Mouse (Mus musculus) heart, adult 2 months (tissue): ENCODE results near the gene Lhpp. TPM values are rescaled to one million over a fixed set of nuclear protein-coding genes. Genes with fewer than 3 reads are reported as not detected.
A peak's percentile ranks its signal among the peaks of the same experiment; 100 is the strongest.

Experiments used
- DNase-seq, 2 experiments: peaks; one replicate each; pipeline ENCODE4 v3.0.0; 2021
- H3K27ac ChIP-seq: fragments of 200-600 bp; 2 replicates; pipeline ENCODE4 v1.8.1; 2022
- H3K27me3 ChIP-seq: fragments of 200-500 bp; 2 replicates; pipeline ENCODE4 v1.6.1; 2012; ENCODE audit warnings: mild to moderate bottlenecking, low read length, inconsistent platforms, mixed read lengths; ENCODE audit not compliant: control insufficient read depth, insufficient read depth
- H3K36me3 ChIP-seq: fragments of 200-500 bp; 2 replicates; pipeline ENCODE4 v1.6.1; 2012; ENCODE audit warnings: low read length, inconsistent platforms; ENCODE audit not compliant: control insufficient read depth, insufficient read depth
- H3K4me1 ChIP-seq: fragments of 200-500 bp; 2 replicates; pipeline ENCODE4 v1.6.1; 2011; ENCODE audit warnings: low read length; ENCODE audit not compliant: control insufficient read depth, insufficient read depth
- H3K4me3 ChIP-seq: fragments of 200-600 bp; 2 replicates; pipeline ENCODE4 v1.8.1; 2022
- H3K79me2 ChIP-seq: fragments of 200-500 bp; replicated peaks from 2 replicates; pipeline ENCODE4 v1.6.1; 2012; ENCODE audit warnings: mild to moderate bottlenecking, inconsistent platforms, low read length, moderate library complexity, mixed read lengths; ENCODE audit not compliant: control insufficient read depth, insufficient read depth
- H3K9ac ChIP-seq: fragments of 200-500 bp; 2 replicates; pipeline ENCODE4 v1.6.1; 2012; ENCODE audit warnings: low read depth, mild to moderate bottlenecking, control low read depth, inconsistent platforms, low read length, mixed read lengths
- CTCF ChIP-seq: fragments of 200-600 bp; IDR thresholded peaks from 2 replicates; pipeline ENCODE4 v1.8.1; 2022; ENCODE audit warnings: antibody characterized with exemption, mild to moderate bottlenecking, moderate library complexity
- EP300 ChIP-seq: fragments of 200-500 bp; IDR thresholded peaks from 2 replicates; pipeline ENCODE4 v1.6.1; 2011; ENCODE audit warnings: low read depth, low read length, control low read depth; ENCODE audit not compliant: insufficient read depth
- POLR2A ChIP-seq: fragments of 200-500 bp; IDR thresholded peaks from 2 replicates; pipeline ENCODE4 v1.6.1; 2011; ENCODE audit warnings: mild to moderate bottlenecking, low read depth, low read length, control low read depth; ENCODE audit not compliant: insufficient read depth
- WGBS: fragments of 180-500 bp; shearing (Covaris S2); methylation state at CpG from one replicate; pipeline ENCODE4 v1.1.7; 2018; 5-methylcytosine and 5-hydroxymethylcytosine counted together
- intact Hi-C: fragments of 180-260 bp; cut with DNase I; formaldehyde crosslinking; loops from one replicate; pipeline ENCODE4 v1.15.1; 2025
- polyA plus RNA-seq: library from polyadenylated mRNA; depleted of rRNA; stranded (reverse); fragments of >200 nt; gene quantifications from 2 replicates; pipeline ENCODE4 v1.2.3, GENCODE M21; 2012
- total RNA-seq, 2 experiments: library from RNA; stranded (reverse); gene quantifications; 2 replicates each; pipeline ENCODE4 v1.2.3; 2021

Lhpp gene
- total and polyA plus RNA-seq, 3 experiments: 13.8 to 22.0 (median 13.9) TPM

GRCm38 (mm10) chr7:132681831-132682230 is 71.4 kb downstream of the Lhpp start:
- H3K27ac ChIP-seq: no peak overlapping the region; the same call in 1 of the 2 replicates
- TF ChIP-seq EP300 (no peak), POLR2A (no peak)
- no peak overlapping the region for H3K4me3 ChIP-seq
- no peak for DNase-seq
- H3K9ac ChIP-seq: no peak overlapping the region
- H3K36me3 ChIP-seq: no peaks in the 10 kb centered on the region
- intact Hi-C loops: no loop called here
- peaks cover 14% of the 10 kb centered on the region for H3K4me1 ChIP-seq
- 92% methylated on average over 1 of the region's 1 CpGs for WGBS
- H3K79me2 ChIP-seq: no peaks in the 10 kb centered on the region
- H3K27me3 ChIP-seq: no peaks in the 10 kb centered on the region

- peaks cover 14% of the 10 kb centered on the region for H3K4me1 ChIP-seq
- WGBS: 100% methylated on average over 3 of the region's 3 CpGs
- no peak for TF ChIP-seq CTCF
- no peak for TF ChIP-seq POLR2A
- TF ChIP-seq EP300: no peak
- no peaks in the 10 kb centered on the region for H3K36me3 ChIP-seq
- H3K9ac ChIP-seq: no peak overlapping the region
- H3K27me3 ChIP-seq: no peaks in the 10 kb centered on the region
- no peaks in the 10 kb centered on the region for H3K79me2 ChIP-seq
- no peak overlapping the region for H3K27ac ChIP-seq
- intact Hi-C loops: no loop called here
- no peak overlapping the region for H3K4me3 ChIP-seq
- no peak for DNase-seq
Measured at GRCm38 (mm10) chr7:132682336-132682735, 71.9 kb downstream of the Lhpp start.

- Histone ChIP-seq H3K4me1 (peaks cover 18% of the 10 kb centered on the region), H3K27me3 (no peaks in the 10 kb centered on the region), H3K79me2 (no peaks in the 10 kb centered on the region), H3K36me3 (no peaks in the 10 kb centered on the region), H3K27ac (peak overlapping the region; percentile 54; the same call in 1 of the 2 replicates), H3K9ac (no peak overlapping the region), H3K4me3 (no peak overlapping the region)
- no peak for DNase-seq
- intact Hi-C loops: no loop called here
- TF ChIP-seq POLR2A: no peak
- TF ChIP-seq EP300: no peak
- no peak for TF ChIP-seq CTCF
- WGBS: 77% methylated on average over 3 of the region's 3 CpGs
Measured at GRCm38 (mm10) chr7:132682901-132683300, 72.5 kb downstream of the Lhpp start.

- 63% methylated on average over 4 of the region's 4 CpGs for WGBS
- TF ChIP-seq POLR2A (no peak), EP300 (0 out of 2 replicates have a peak, but pooled peaks have one; percentile 19), CTCF (no peak)
- Histone ChIP-seq H3K79me2 (no peaks in the 10 kb centered on the region), H3K27me3 (no peaks in the 10 kb centered on the region), H3K27ac (peak overlapping the region; percentile 54; the same call in 1 of the 2 replicates), H3K9ac (no peak overlapping the region), H3K4me3 (no peak overlapping the region), H3K4me1 (peaks cover 24% of the 10 kb centered on the region), H3K36me3 (no peaks in the 10 kb centered on the region)
- peak in 1 of 2 experiments; percentile 70 for DNase-seq
- intact Hi-C loops: no loop called here
Measured at GRCm38 (mm10) chr7:132683923-132684322, 73.5 kb downstream of the Lhpp start.

- Histone ChIP-seq H3K79me2 (no peaks in the 10 kb centered on the region), H3K27me3 (no peaks in the 10 kb centered on the region), H3K36me3 (no peaks in the 10 kb centered on the region), H3K4me1 (peaks cover 28% of the 10 kb centered on the region), H3K4me3 (no peak overlapping the region), H3K27ac (no peak overlapping the region), H3K9ac (no peak overlapping the region)
- DNase-seq: no peak
- no peak for TF ChIP-seq POLR2A
- TF ChIP-seq EP300: no peak
- 72% methylated on average over 3 of the region's 3 CpGs for WGBS
- intact Hi-C loops: no loop called here
Measured at GRCm38 (mm10) chr7:132686515-132686914, 76.1 kb downstream of the Lhpp start.

- no peak overlapping the region for H3K4me3 ChIP-seq
- peaks cover 25% of the 10 kb centered on the region for H3K4me1 ChIP-seq
- no peak overlapping the region for H3K9ac ChIP-seq
- no peaks in the 10 kb centered on the region for H3K27me3 ChIP-seq
- intact Hi-C loops: no loop called here
- DNase-seq: no peak
- peak overlapping the region; percentile 34 for H3K27ac ChIP-seq
- H3K36me3 ChIP-seq: no peaks in the 10 kb centered on the region
- no peaks in the 10 kb centered on the region for H3K79me2 ChIP-seq
- 0 out of 2 replicates have a peak, but pooled peaks have one; percentile 10 for TF ChIP-seq EP300
- TF ChIP-seq CTCF: no peak
- TF ChIP-seq POLR2A: no peak
- WGBS: 35% methylated on average over 2 of the region's 2 CpGs
Measured at GRCm38 (mm10) chr7:132687897-132688296, 77.5 kb downstream of the Lhpp start.
